Mouse (Mus musculus) heart, adult 18-20 months (tissue): ENCODE measurements at regions not wholly inside any gene's neighbourhood (a gene's known extent, or its start where the extent isn't known, plus 50 kb on each side); places are given as distances from the start of the nearest gene placed in this dataset.
A peak's percentile ranks its signal among the peaks of the same experiment; 100 is the strongest.

Experiments
- DNase-seq, 2 experiments: peaks; one replicate each; pipeline ENCODE4 v3.0.0; 2021 to 2022; ENCODE audit warnings: mixed read lengths in 1 of 2

DNA sequence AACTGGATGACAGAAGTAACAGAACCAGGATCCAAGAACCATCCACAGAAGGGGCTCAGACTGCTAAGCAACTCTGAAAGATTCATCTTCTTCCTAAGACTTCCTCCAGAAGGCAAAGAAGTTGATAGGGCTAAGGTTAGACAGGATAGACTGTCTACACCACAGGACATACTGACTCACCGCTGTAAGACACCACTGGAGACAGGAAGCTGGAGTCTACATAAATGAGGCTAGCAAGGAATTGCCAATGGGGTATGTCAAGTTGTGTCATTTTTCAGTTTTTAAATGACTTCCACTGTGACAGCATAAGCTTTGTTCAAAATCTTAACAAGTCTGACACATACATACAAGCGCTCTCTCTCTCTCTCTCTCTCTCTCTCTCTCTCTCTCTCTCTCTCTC is 645.4 kb upstream of the Gm10131 start:
- no peak for DNase-seq

DNA sequence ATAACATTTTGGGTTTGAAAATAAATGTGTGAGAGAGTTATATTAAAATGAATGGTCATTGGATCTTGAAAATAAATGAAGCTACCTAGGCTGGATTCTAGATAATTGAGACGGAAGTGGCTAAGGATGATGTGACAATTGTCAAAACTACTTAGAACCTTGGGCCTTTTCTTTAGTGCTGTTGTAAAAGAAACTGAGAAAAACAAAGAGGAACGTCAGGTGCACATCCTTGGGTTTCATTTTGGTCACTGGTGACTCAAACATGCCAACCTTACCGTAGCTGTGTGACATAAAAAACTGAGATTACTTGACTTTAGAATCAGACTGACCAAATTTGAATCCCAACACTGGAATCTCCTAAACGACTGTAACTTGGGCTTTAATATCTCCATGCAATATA is 644.6 kb upstream of the Gm10131 start:
- DNase-seq = no peak

DNA sequence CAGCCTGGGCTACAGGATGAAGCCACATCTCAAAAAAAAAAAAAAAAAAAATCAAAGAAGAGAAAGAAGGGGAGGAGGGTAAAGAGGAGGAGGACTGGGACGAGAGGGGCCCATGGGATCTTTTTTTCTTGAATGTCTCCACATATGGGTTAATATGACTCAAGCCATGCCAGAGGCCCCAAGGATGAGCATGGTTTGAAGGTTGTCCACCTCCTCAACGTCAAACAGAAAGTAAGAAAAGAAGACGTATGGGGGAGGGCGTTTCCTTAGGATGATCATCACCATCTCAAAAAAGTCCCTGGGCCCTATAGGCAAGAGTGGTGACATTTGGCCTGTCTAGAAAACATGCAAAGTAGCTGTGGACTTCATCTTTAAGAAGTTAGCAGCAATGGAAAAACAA is 643.9 kb upstream of the Gm10131 start:
- DNase-seq = no peak

DNA sequence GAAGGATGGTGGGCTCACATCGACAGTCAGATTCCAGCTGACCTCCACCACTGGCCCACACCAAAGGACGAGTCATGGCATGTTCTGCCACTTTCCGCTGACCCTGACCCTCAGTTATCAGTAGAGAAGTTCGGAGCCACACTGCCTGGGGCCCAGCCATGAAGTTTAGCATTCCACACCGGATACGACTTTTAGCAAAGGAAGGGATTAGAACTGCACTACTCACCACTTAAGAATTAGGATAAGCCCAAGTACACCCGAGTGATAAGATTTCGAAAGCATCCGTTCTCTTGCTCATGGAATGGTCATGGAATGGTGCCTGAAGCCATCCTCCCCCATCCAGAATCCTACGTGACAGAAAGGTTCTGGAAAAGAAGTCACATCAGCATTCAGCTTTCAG is 641.5 kb upstream of the Gm10131 start:
- DNase-seq = peak; percentile 18 to 30

DNA sequence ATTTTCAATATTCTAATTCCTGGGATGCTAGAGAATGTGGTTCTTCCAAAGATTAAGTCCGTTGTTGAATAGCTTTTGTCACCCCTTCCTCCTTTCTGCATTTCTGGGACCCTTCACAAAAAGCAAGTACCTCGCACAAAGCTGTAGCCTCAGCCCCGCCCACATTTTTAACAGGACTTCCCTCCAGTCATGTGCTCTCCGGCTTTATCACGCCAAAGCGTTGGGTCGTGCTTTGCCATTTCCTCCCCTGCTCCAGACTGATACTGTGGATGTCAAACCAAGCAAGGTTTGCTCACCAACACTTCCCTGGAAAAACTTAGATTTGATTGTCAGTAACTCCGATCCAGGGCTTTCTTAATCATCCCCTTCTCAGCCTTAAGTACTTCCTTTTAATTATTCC is 637.0 kb upstream of the Gm10131 start:
- DNase-seq = no peak

DNA sequence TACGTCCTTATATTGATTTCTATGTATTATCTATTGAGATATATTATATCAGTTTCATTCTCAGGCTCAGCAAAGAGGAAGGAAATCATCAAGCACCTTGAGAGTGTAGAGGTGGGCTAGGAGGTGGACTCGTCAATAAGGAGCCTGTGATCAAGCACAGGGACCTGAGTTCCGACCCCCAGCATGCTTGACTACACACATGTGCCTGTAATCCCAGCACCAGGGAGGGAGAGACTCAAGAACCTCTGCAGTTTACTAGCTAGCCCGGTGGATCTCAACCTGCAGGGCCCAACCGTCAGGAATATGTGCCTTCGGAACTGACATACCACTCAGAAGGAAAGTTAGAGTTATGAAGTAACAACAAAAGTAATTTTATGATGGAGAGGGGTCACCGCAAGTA is 634.2 kb upstream of the Gm10131 start:
- no peak for DNase-seq

DNA sequence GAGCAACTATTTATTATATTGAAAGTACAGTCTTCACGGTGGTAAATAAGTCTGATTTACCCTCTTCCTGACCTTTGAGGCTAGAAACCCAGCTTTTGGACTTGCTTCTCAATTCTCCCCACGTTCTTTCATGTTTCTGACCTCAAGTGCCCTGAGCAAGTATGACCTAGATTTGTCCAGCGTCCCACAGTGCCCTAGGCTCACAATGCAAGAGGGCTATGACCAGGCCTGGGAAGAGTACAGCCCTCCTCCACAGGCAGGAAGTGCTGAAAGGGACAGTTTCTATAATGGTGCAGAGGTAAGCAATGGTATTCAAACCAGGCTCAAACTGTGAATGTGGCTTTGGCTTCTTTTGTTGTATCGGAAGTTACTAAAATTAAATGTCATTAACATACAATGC is 633.1 kb upstream of the Gm10131 start:
- no peak for DNase-seq

DNA sequence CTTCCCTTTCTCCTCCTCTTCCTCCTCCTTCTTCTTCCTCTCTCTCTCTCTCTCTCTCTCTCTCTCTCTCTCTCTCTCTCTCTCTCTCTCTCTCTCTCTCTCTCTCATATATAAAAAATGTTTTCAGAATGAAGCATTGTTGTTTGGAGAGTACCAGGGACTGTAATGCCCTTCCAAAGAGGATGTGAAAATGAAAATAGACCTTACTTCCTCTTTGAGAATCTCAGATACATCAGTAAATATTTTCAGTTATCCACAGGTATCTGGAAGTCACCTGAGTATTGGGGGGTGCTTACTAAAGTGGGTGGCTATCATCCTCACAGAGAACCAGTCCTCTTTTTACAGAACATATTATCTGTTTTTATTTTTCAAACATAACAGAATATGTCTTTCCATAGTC is 632.6 kb upstream of the Gm10131 start:
- DNase-seq = no peak

DNA sequence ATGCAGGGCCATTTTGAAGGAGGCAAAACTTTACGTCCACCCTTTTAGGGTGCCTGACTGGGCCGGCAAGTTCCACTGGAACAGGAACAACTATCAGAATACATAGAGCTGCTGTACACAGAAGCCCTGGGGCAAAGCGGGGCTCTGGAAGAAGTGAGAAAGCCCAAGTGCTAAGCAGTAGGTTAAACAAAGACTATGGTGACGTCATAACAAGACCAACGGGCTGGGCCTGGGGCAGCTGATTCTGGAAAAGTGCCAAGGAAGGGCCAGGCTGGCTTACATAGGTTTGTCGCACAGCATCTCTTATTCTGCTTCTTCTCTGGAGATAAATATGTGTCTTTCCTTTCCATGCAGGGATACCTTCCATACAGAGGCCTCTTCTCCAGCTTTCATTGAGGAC is 631.6 kb upstream of the Gm10131 start:
- DNase-seq = no peak

DNA sequence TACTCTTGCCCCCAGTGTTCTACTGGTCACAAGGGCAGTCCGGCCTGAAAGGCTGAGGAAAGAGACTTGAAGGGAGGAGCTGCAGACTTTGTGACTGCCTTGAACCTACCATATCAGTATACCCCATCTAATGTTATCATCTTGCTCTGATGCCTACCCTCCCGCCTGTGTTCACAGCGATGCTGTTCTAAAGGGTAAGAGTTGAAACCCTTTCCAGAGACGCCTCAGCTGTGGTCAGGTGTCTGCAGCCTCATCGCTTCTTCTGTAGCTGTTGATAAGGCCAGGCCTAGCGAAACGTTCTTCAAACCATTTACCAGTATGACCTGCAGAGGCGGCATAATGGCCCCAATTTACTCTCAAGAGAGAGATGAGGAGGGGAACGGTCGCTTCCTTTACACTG is 629.3 kb upstream of the Gm10131 start:
- DNase-seq = no peak

DNA sequence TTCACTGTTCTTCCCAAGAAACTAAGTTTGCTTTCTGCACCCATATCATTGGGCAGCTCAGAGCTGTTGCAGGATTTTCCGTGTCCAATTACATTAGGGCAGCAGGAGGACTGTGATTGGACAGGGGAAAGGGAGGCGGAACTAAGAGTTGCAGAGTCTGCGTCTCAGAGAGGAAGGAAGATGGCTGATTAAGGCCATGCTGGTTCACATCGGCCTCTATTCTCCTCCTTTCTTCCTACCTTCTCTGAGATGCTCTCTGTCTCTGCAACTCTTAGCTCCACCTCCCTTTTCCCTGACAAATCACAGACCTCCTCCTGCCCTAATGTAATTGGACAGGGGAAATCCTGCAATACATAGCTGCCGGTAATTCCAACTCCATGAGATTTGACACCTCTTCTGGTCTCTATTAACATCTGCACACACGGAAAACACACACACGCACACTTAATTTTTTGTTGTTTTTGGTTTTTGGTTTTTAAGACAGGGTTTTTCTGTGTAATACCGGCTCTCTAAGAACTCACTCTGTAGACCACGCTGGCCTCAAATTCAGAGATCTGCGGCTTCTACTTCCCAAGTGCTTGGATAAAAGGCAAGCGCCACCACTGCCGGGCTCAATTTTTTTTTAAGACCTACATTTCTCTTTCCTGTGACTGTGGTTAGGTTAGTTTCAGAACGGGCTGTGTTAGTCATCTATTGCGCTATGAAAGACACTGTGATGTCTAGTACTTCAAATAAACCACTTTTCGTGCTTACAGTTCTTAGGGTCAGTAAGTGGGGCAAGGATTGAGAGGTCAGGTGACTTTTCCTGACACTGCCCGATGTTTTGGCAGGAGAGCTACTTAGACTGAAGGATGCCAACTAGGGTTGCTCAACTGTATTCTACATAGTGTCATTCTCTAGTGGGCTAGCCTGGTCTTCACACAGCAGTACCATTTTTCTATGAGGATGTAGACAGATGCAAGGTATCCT is 628.6 kb upstream of the Gm10131 start:
- no peak for DNase-seq

DNA sequence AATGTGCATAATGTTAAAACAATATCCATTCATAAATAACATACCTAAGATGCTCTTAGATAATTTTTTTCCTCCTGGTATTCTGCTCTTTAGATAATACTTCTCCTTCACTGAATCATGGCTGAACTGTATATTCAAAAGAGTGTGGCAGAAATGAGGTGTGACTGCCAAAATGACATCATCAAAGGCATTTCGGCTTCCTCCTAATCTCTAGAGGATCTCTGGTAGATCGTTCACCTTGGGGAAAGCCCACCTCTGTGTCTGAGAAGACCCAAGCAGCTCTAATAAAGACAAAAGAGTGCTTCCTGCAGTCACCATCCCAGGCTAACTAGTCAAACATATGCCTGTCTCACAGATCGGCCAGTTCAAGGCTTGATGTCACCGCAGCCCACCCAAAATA is 624.7 kb upstream of the Gm10131 start:
- no peak for DNase-seq

DNA sequence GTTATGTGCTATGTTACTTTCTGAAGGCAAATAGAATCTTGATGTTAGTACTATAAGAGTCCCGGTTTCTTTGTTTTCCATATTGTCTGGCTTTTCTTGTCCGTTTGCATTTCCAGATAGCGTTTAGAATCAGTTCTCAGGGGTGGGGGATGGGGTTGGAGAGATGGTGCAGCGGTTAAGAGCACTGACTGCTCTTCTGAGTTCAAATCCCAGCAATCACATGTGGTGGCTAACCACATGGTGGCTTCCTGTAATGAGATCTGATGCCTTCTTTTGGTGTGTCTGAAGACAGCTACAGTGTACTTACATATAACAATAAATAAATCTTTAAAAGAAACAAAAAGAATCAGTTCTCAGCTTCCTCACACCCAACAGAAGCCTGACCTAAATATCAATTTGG is 623.5 kb upstream of the Gm10131 start:
- no peak for DNase-seq

DNA sequence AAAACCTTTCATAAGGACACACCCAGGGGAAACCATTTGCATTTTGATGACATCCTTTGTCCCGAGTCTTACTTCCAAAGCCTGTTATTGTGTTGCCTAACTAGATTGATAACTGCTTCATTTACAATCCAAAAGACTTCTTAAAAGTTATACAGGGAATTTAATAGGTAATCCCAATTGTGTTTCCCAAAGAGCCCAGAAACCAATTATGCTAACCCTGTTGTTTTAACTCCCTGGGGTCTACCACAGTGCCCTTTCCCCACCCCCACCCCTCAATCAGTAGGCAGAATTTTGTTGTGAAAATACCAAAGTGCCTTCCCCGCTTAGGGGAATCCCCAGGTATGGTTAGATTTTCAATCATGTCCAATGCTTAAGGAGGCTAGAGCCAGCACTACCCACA is 621.3 kb upstream of the Gm10131 start:
- no peak for DNase-seq

DNA sequence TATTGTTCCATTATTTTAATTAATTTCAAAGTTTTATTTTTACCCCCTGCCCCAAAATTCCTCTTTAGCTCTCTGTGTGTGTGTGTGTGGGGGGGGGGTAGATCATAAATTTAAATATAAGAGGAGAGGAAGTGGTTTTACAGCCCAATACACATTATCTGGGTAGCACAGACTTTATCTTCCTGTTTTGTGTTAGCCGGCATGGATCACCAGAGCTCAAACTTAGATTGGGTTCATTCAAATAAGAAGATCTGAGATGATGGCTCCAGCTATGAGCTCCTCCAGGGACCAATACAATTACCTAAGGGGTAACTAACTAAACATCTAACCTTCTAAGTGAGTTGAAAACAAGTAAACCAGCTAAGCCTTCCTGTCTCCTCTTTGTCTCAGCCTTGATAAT is 620.8 kb upstream of the Gm10131 start:
- DNase-seq = no peak

DNA sequence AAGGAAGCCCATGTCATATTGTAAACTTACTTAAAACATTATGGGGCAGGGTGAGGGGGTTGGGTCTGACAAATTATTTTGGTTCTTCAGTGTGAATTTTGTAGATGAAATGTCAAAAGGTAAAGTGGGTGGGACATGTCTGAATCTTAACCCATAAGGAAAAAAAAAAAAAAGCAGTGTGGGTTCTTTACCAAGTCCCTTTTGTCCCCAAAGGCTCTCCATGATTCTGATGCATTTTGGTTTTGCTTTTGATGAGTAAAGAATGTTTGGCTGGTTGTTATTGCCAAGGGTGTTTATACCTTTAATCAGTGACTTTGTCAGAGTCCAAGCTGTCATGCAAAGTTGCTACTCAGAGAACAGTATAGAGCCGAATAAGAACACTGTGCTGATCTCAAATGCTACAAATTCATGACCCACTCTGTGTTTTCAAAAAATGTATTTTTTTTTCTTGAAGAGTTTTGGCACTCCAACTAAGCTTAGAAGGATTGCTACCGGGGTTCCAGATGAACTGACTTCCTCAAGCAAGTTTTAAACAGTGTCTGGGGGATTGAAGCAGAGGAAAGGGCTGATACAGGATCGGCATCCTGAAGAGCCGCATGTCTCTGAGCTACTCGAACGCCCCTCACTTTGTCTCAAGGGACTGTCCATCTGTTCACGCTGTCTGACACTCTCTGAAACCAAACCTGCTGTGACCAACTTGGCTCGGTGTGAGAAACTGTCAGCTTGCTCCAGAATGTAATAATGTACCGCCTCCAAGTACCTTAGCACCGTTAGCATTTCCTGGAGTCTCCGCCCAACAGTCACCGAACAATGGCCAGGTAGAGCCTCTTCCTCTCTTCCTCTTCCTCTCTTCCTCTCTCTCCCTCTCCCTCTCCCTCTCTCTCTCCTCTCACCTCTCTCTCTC is 619.8 kb upstream of the Gm10131 start:
- no peak for DNase-seq

DNA sequence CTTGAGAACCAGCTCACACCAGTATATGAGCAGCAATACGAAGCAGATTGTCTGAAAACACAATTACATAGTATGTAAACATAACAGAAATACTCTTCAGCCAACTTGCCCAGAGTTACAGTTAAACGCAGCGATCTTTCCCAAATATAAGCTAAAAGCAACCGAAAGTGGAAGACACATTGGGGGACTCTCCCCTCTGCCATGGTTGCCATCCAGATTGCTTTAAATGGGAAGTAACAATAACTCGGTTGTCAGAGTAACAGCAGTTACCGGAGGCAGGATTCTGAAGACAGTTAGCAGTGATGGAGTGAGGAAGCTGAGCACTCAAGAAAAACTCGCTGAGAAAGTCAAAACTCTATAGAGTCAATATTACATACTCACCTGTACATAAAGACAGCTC is 618.0 kb upstream of the Gm10131 start:
- DNase-seq = no peak

DNA sequence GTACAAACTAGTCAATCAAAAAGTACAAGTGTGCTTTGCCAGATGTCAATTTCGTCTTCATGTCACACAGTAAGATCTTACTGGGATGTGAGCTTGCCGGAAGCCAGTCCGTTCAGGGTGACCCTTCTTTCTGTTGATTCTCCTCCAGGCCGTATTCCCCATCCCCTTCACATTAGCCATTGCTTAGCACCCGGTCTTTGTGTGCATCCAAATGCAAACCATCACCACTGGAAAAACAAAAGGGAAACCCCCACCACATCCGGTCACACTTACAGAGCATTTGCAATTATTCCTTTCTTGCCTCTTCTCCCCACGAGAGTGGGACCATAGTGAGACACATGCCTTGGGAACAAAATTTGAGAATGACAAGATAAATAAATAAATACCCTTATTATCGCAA is 616.2 kb upstream of the Gm10131 start:
- DNase-seq = no peak

DNA sequence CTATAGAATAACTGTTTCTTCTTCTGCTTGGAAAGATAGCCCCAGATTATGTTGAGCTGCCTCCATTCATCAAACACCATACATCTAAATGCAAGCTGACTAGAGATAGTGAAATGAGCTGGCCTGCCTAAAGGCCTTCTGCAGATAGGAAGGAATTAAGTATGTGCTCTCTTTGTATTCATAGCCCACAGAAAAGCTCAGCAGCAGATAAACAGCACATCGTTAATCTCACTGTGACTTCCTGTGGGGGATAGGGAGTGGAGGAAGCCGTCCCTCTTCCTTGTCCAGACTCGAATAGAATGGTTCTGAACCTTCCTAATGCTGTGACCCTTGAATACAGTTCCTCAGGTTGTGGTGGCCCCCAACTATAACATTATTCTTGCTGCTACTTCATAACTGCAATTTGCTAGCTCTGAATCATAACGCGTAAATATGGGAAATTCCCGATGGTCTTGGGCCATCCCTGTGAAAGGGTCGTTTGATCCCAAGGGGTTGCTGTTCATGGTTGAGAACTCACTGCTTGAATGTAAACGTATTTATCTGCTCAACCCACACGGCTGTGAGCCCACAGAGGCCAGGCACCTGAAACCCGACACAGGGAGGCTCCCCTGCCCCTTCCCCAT is 614.7 kb upstream of the Gm10131 start:
- no peak for DNase-seq

DNA sequence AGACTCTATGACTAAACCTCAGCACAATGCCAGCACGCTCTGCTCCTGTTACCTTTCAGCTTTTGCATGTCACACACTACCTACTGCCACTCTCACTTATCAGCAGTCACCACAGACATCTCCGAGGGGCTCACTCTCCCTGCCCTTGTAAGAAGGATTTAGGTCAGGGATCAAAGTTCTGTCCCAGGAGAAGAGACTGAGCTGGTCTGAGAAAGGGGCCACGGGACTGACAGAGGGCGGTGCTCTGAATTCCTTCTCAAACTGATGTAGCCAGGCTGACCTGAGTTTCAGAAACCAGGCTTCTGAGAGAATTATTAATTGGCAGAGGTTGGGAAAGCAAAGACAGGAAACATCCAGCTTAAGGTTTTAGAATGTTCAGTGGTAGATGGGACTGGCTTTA is 614.0 kb upstream of the Gm10131 start:
- no peak for DNase-seq

DNA sequence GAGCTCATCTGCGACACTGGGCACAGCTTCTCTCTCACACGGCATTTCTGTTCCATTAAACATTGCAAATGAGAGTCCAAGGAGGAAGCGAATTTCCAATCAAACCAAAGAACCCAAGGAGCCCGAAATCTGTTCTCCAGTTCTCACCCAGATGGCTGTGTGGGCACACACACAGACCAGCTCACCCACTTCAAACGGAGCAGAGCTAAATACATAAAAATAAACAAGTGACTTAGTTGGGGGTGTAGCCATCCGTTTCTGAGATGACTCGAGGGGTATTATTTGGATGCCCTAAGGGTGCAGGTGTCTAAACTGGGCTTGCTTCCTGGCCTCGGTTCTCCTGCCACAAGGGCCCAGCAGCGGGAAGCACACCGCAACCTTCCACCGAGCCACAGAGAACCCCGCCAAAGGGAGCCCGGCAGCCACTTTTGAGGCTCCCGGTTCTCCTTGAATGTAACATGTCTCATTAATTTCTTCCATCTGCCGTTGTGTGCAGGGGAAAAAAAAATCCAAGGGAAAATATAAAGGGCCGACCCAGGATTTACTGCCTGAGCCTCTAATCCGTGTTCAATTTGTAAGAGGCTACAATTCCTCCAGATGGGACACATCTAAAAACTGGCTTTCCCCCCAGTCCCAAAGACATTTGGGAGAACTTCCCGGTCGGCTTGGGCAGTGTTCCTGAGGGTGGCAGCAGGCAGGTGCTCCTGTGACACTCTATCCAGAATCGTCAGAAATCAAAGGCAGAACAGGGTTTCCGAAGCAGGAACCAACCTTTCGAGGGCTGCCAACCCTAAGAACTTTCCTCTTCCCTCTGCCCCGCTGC is 598.6 kb upstream of the Gm10131 start:
- DNase-seq = no peak

DNA sequence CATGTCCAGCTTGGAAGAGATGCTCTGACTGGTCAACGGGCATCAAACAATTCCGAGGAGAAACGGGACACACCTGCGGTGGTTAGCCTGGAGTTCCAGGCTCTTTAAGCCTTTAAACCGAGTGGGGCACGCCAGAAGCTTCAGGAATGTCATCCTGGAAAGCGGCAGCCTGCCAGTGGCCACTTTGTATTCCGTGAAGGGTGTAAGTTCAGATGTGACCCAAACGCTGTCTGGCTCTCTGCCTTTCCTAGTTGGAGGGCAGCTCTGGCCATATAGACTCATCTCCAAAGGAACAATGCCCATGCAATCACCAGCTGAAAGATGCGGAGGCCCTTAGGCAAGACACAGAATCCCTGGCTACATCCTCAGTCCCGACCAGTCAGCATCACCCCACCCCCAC is 597.8 kb upstream of the Gm10131 start:
- peak; percentile 40 to 46 for DNase-seq
